Mouse (Mus musculus) kidney, postnatal 0 days (tissue): Measurements from ENCODE around the gene Ints14. TPM values are rescaled to one million over a fixed set of nuclear protein-coding genes. Genes with fewer than 3 reads are reported as not detected.

ENCODE experiments used
- ATAC-seq: fragments of 200-750 bp; cut with Nextera tagmentation; replicated peaks from 2 replicates; pipeline ENCODE4 v1.8.0; 2017; ENCODE audit warnings: low read depth, moderate number of reproducible peaks, moderate TSS enrichment, moderate library complexity; ENCODE audit not compliant: low FRiP score
- DNase-seq: peaks from one replicate; pipeline ENCODE4 v3.0.0-alpha.2; 2016; ENCODE audit warnings: low spot score
- H3K27ac ChIP-seq: fragments of 300-500 bp; sonication (generic); 2 replicates; pipeline ENCODE4 v1.5.1; 2014; ENCODE audit warnings: mild to moderate bottlenecking
- H3K27me3 ChIP-seq: fragments of 300-500 bp; sonication (generic); 2 replicates; pipeline ENCODE4 v1.6.1; 2014; ENCODE audit warnings: low read length, mixed read lengths; ENCODE audit not compliant: insufficient read depth
- H3K36me3 ChIP-seq: fragments of 300-500 bp; sonication (generic); 2 replicates; pipeline ENCODE4 v1.6.1; 2014; ENCODE audit warnings: low read length, mixed read lengths; ENCODE audit not compliant: insufficient read depth
- H3K4me1 ChIP-seq: fragments of 300-500 bp; sonication (generic); replicated peaks from 2 replicates; pipeline ENCODE4 v1.6.1; 2014; ENCODE audit warnings: antibody characterized with exemption, low read length, mixed read lengths; ENCODE audit not compliant: insufficient read depth
- H3K4me2 ChIP-seq: fragments of 300-500 bp; sonication (generic); 2 replicates; pipeline ENCODE4 v1.6.1; 2014; ENCODE audit warnings: mild to moderate bottlenecking, low read length, moderate library complexity, mixed read lengths
- H3K4me3 ChIP-seq: fragments of 300-500 bp; sonication (generic); replicated peaks from 2 replicates; pipeline ENCODE4 v1.5.1; 2014; ENCODE audit warnings: low read depth, low read length
- H3K9ac ChIP-seq: fragments of 300-500 bp; sonication (generic); 2 replicates; pipeline ENCODE4 v1.6.1; 2014; ENCODE audit warnings: low read depth, low read length
- H3K9me3 ChIP-seq: fragments of 300-500 bp; sonication (generic); replicated peaks from 2 replicates; pipeline ENCODE4 v1.6.1; 2016; ENCODE audit warnings: low read length, inconsistent platforms, mixed read lengths
- CTCF ChIP-seq: IDR thresholded peaks from 2 replicates; pipeline ENCODE4 v1.5.1; 2016; ENCODE audit warnings: antibody characterized with exemption, low read depth, mild to moderate bottlenecking, moderate library complexity
- WGBS: fragments of 180-500 bp; shearing (Covaris S2); extraction: QIAGEN DNeasy Blood & Tissue Kit; methylation state at CpG from one replicate; pipeline ENCODE4 v1.1.7; 2014; 5-methylcytosine and 5-hydroxymethylcytosine counted together
- polyA plus RNA-seq: library from polyadenylated mRNA; unstranded; fragments of >200 nt; fragmentation: Nextera tagmentation; extraction: Ambion mirVana; gene quantifications from 2 replicates; pipeline ENCODE4 v1.2.1, GENCODE M21; 2015

Gene Ints14
- polyA plus RNA-seq, 1 experiment from 2014 or later: 45.3 TPM

DNA sequence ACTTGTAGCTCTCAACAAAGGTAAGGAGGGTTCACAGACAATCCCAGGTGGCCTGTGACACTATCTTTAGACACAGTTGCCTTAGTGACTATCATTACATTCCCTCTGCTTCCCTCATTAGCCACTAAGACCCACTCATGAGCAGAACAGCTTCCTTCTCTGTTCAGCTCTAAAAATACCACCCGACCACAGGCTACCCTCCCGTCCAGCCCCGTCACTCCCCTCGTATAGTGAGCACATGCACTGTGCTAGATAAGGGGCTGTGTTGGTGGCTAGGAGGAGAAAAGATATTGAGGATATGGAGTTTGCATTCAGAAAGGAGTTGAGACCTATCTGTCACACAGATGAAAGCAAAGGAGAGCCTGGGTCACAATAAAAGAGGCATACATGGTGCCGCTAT lies 22.2 kb upstream of the Ints14 start:
- Histone ChIP-seq H3K4me2 (no peak overlapping the region), H3K27ac (no peak overlapping the region), H3K4me1 (no peaks in the 10 kb centered on the region), H3K9ac (no peak overlapping the region), H3K36me3 (no peaks in the 10 kb centered on the region), H3K27me3 (no peaks in the 10 kb centered on the region), H3K9me3 (no peaks in the 10 kb centered on the region), H3K4me3 (no peak overlapping the region)
- ATAC-seq (no peak), DNase-seq (no peak)
- 78% methylated on average over 5 of the region's 5 CpGs for WGBS
- TF ChIP-seq CTCF: no peak

DNA sequence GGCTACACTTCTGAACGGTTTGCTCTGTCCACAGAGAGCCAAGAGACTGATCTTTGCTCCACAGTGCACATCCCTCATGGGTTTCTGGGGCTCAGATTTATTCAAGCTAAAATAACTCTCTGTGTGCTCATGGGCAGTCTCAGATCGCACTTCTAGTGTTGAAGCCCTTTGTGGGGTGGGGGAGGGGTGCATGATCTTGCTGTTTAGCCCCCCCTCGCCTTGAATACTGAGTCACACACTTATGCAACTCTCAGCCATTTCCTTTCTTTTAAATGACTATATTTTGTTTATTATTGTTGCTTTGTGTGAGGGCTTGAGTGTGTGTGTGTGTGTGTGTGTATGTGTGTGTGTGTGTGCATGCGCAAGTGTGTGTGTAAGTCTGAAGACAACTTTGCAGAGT lies 21.4 kb upstream of the Ints14 start:
- no peak overlapping the region for H3K4me3 ChIP-seq
- H3K9ac ChIP-seq: no peak overlapping the region
- TF ChIP-seq CTCF: no peak
- WGBS: 51% methylated on average over 4 of the region's 4 CpGs
- no peak overlapping the region for H3K27ac ChIP-seq
- 0 out of 2 replicates have a peak, but pooled peaks cover 4% of the 10 kb centered on the region for H3K4me1 ChIP-seq
- ATAC-seq: no peak
- H3K27me3 ChIP-seq: no peaks in the 10 kb centered on the region
- no peak overlapping the region for H3K4me2 ChIP-seq
- no peak for DNase-seq
- H3K9me3 ChIP-seq: no peaks in the 10 kb centered on the region
- no peaks in the 10 kb centered on the region for H3K36me3 ChIP-seq

GRCm38 (mm10) chr9:64939790-64940189 lies 20.9 kb upstream of the Ints14 start:
- no peak for ATAC-seq
- no peak for TF ChIP-seq CTCF
- no peak overlapping the region for H3K9ac ChIP-seq
- no peak overlapping the region for H3K27ac ChIP-seq
- no peaks in the 10 kb centered on the region for H3K27me3 ChIP-seq
- no peak for DNase-seq
- WGBS: 84% methylated on average over 2 of the region's 2 CpGs
- H3K4me3 ChIP-seq: no peak overlapping the region
- no peaks in the 10 kb centered on the region for H3K9me3 ChIP-seq
- no peak overlapping the region for H3K4me2 ChIP-seq
- no peaks in the 10 kb centered on the region for H3K36me3 ChIP-seq
- H3K4me1 ChIP-seq: 0 out of 2 replicates have a peak, but pooled peaks cover 5% of the 10 kb centered on the region

GRCm38 (mm10) chr9:64940731-64941346 lies 19.9 kb upstream of the Ints14 start:
- ATAC-seq (no peak), DNase-seq (no peak)
- Histone ChIP-seq H3K9me3 (no peaks in the 10 kb centered on the region), H3K36me3 (no peaks in the 10 kb centered on the region), H3K27me3 (no peaks in the 10 kb centered on the region), H3K4me2 (no peak overlapping the region), H3K9ac (no peak overlapping the region), H3K27ac (no peak overlapping the region), H3K4me1 (0 out of 2 replicates have a peak, but pooled peaks cover 5% of the 10 kb centered on the region), H3K4me3 (no peak overlapping the region)
- TF ChIP-seq CTCF: no peak
- WGBS: 47% methylated on average over 11 of the region's 11 CpGs

GRCm38 (mm10) chr9:64941650-64942049 lies 19.1 kb upstream of the Ints14 start:
- 75% methylated on average over 4 of the region's 4 CpGs for WGBS
- no peaks in the 10 kb centered on the region for H3K9me3 ChIP-seq
- H3K4me3 ChIP-seq: no peak overlapping the region
- TF ChIP-seq CTCF: no peak
- no peaks in the 10 kb centered on the region for H3K36me3 ChIP-seq
- ATAC-seq (no peak), DNase-seq (no peak)
- H3K4me1 ChIP-seq: 0 out of 2 replicates have a peak, but pooled peaks cover 5% of the 10 kb centered on the region
- H3K9ac ChIP-seq: no peak overlapping the region
- H3K4me2 ChIP-seq: no peak overlapping the region
- H3K27me3 ChIP-seq: no peaks in the 10 kb centered on the region
- no peak overlapping the region for H3K27ac ChIP-seq

DNA sequence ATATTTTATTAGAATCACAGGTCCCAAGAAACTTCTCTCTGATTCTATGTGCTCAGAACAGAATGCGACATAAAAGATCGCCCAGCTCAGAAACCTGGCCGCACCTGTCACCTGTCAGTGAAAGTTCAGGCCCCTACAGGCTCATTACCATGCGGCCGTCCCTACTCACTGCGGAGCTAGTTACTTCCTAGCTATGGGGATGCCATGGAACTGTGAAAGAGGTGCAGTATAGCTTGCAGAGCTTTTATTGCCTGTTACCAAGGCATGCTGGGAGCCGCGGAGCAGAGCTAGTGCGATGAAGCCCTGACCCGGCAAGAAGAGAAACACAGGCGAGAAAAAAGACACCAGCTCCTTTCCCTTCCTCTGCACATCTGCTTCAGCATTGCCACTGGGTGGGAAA lies 16.7 kb upstream of the Ints14 start:
- 13% methylated on average over 11 of the region's 11 CpGs for whole genome bisulfite sequencing
- H3K9me3 ChIP-seq: no peaks in the 10 kb centered on the region
- no peak overlapping the region for H3K27ac ChIP-seq
- no peak overlapping the region for H3K4me2 ChIP-seq
- H3K4me3 ChIP-seq: no peak overlapping the region
- H3K4me1 ChIP-seq: 0 out of 2 replicates have a peak, but pooled peaks cover 5% of the 10 kb centered on the region
- no peak overlapping the region for H3K9ac ChIP-seq
- DNase-seq (no peak), ATAC-seq (no peak)
- no peaks in the 10 kb centered on the region for H3K36me3 ChIP-seq
- no peak for TF ChIP-seq CTCF
- no peaks in the 10 kb centered on the region for H3K27me3 ChIP-seq
